Mouse (Mus musculus) liver, embryonic 14.5 days (tissue): ENCODE measurements around the gene Mboat2.

Experiments used
- CTCF ChIP-seq: IDR thresholded peaks from 2 replicates; pipeline ENCODE4 v1.5.1; 2016; ENCODE audit warnings: antibody characterized with exemption, low read depth, control low read depth
- EP300 ChIP-seq: IDR thresholded peaks from 2 replicates; pipeline ENCODE4 v1.6.1; 2016; ENCODE audit warnings: antibody characterized with exemption, low read depth

DNA sequence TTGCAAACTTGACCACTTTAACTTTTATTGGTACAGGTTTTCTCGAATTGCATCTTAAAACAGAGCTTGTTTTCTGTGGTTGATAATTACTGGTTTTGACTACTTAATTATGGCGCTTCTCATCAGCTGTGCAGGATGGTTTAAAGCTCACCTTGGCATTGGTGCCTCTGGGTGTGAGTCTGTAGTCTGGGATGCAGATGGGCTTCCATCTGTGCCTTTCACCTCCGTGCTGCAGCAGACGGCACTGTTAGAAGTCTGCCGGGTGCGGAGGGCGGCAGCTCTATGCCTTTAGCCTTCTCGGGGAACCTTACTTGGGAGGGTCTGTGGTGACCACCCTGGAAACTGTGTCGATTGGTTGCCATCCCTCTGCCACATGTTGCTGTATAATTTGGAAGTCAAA, 29.8 kb downstream of the Mboat2 start:
- no peak for TF ChIP-seq EP300
- no peak for TF ChIP-seq CTCF
